Mouse (Mus musculus) midbrain, embryonic 11.5 days (tissue): ENCODE results near the gene Ceacam15. TPM values are rescaled to one million over a fixed set of nuclear protein-coding genes. Genes with fewer than 3 reads are reported as not detected.
"Not testable (repeated sequence)": the region's sequence is repeated elsewhere in the genome, so short reads cannot be mapped to it uniquely, and the experiment has no call there.

Experiments used
- ATAC-seq: fragments of 200-750 bp; cut with Nextera tagmentation; 2 replicates; pipeline ENCODE4 v1.8.0; 2017; ENCODE audit warnings: moderate TSS enrichment, moderate library complexity; ENCODE audit not compliant: low FRiP score
- DNase-seq: peaks from one replicate; pipeline ENCODE4 v3.0.0; 2015; ENCODE audit warnings: low spot score; ENCODE audit errors: missing footprints
- H3K27ac ChIP-seq: fragments of 300-500 bp; sonication (generic); 2 replicates; pipeline ENCODE4 v1.5.1; 2014; ENCODE audit warnings: low read depth, low read length
- H3K27me3 ChIP-seq: fragments of 300-500 bp; sonication (generic); 2 replicates; pipeline ENCODE4 v1.6.1; 2014; ENCODE audit warnings: mild to moderate bottlenecking, low read length, moderate library complexity, mixed read lengths; ENCODE audit not compliant: control insufficient read depth, insufficient read depth
- H3K36me3 ChIP-seq: fragments of 300-500 bp; sonication (generic); 2 replicates; pipeline ENCODE4 v1.6.1; 2014; ENCODE audit warnings: mild to moderate bottlenecking, low read length, moderate library complexity, mixed read lengths; ENCODE audit not compliant: control insufficient read depth, insufficient read depth
- H3K4me1 ChIP-seq: fragments of 300-500 bp; sonication (generic); 2 replicates; pipeline ENCODE4 v1.6.1; 2014; ENCODE audit warnings: low read length; ENCODE audit not compliant: control insufficient read depth, insufficient read depth
- H3K4me2 ChIP-seq: fragments of 300-500 bp; sonication (generic); 2 replicates; pipeline ENCODE4 v1.6.1; 2014; ENCODE audit warnings: mild to moderate bottlenecking, moderate library complexity
- H3K4me3 ChIP-seq: fragments of 300-500 bp; sonication (generic); 2 replicates; pipeline ENCODE4 v1.5.1; 2014; ENCODE audit warnings: low read depth, low read length
- H3K9ac ChIP-seq: fragments of 300-500 bp; sonication (generic); 2 replicates; pipeline ENCODE4 v1.6.1; 2014; ENCODE audit warnings: low read length
- H3K9me3 ChIP-seq: fragments of 300-500 bp; sonication (generic); 2 replicates; pipeline ENCODE4 v1.6.1; 2016; ENCODE audit warnings: low read length; ENCODE audit not compliant: control insufficient read depth
- WGBS: fragments of 180-500 bp; shearing (Covaris S2); extraction: QIAGEN DNeasy Blood & Tissue Kit; methylation state at CpG from one replicate; pipeline ENCODE4 v1.1.7; 2014; 5-methylcytosine and 5-hydroxymethylcytosine counted together
- polyA plus RNA-seq: library from polyadenylated mRNA; unstranded; fragments of >200 nt; fragmentation: Nextera tagmentation; extraction: Ambion mirVana; gene quantifications from 2 replicates; pipeline ENCODE4 v1.2.1, GENCODE M21; 2014

Ceacam15 gene
- not detected in 2 replicates for polyA plus RNA-seq

DNA sequence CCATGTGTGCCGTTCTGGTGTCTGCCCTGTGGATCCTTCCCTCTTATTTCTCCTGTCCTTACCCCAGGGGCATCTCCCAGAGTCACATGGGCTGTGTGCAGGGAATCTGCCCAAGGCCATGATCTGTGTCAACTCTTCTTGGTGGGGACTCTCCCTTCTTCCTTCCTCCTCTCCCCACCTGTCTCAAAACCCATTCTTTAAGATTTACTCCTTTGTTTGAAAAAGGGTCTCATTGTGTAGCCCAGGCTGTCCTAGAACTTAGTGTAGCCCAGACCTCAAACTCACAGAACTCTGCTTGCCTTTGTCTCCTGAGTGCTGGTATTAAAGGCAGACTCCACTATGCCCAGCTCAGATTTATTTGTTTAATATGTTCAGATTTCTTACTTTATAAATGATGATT lies at the start of gene Ceacam15:
Ceacam15 (minus strand) TSS at position 101 of the 400 bp plus-strand sequence.
- H3K9ac ChIP-seq, result no peak within 1 kb of the TSS
- no peak within 1 kb of the TSS for H3K4me3 ChIP-seq
- H3K4me2 ChIP-seq, result no peak within 1 kb of the TSS
- H3K36me3 ChIP-seq, result no peaks in the 10 kb centered on the region
- H3K9me3 ChIP-seq, result no peaks in the 10 kb centered on the region
- H3K4me1 ChIP-seq, result no peaks in the 10 kb centered on the region
- 60% methylated on average over 1 of the region's 1 CpGs for WGBS
- ATAC-seq (no peak), DNase-seq (no peak)
- no peak within 1 kb of the TSS for H3K27ac ChIP-seq
- no peaks in the 10 kb centered on the region for H3K27me3 ChIP-seq

DNA sequence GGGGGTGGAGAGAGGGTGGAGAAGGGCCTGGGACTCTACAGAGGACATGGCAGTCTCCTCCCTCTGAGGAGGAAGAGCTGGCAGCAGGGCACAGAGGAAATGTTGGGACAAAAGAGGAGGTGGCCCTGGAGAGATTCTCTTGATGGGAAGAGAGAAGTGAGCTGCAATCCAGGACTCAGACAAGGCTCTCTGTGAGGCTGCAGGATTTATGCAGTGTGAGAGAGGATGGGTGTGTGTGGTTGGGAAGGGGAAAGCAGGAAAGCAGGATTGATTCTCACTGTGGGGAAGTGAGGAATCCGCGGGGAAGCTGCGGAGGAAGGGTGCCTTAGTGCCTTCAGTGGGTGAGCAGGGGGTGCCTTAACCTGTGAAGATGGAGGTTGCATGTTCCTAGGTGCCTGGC lies 47.0 kb upstream of the Ceacam15 start:
- not testable (repeated sequence) for ATAC-seq, H3K36me3 ChIP-seq, DNase-seq, H3K9me3 ChIP-seq, H3K4me1 ChIP-seq, H3K27ac ChIP-seq, H3K27me3 ChIP-seq, H3K9ac ChIP-seq, H3K4me2 ChIP-seq, H3K4me3 ChIP-seq
- 79% methylated on average over 3 of the region's 3 CpGs for WGBS

DNA sequence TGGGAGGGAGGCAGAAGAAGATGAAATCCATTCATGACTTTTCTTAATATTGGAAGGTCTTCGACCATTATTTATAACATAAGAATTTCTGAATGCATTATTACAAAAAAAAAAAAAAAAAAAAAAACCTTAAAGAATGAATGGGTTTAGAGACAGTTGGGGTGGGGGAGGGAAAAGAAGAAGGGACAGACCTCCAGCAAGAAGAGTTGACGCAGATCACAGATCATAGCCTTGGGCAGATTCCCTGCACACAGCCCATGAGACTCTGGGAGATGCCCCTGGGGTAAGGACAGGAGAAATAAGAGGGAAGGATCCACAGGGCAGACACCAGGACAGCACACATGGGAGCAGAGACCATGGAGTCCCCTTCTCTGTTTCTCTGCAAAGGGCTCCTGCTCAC lies 46.1 kb upstream of the Ceacam15 start, which contains the start of gene Ceacam9:
Ceacam9 (plus strand) TSS at position 301 of the 400 bp plus-strand sequence.
- DNase-seq, result no peak
- H3K27me3 ChIP-seq, result no peaks in the 10 kb centered on the region
- H3K9ac ChIP-seq, result no peak within 1 kb of the TSS
- H3K4me1 ChIP-seq, result no peaks in the 10 kb centered on the region
- no peak within 1 kb of the TSS for H3K4me2 ChIP-seq
- H3K4me3 ChIP-seq, result no peak within 1 kb of the TSS
- no peaks in the 10 kb centered on the region for H3K36me3 ChIP-seq
- WGBS, result 85% methylated on average over 2 of the region's 2 CpGs
- no peak for ATAC-seq
- no peaks in the 10 kb centered on the region for H3K9me3 ChIP-seq
- no peak within 1 kb of the TSS for H3K27ac ChIP-seq

DNA sequence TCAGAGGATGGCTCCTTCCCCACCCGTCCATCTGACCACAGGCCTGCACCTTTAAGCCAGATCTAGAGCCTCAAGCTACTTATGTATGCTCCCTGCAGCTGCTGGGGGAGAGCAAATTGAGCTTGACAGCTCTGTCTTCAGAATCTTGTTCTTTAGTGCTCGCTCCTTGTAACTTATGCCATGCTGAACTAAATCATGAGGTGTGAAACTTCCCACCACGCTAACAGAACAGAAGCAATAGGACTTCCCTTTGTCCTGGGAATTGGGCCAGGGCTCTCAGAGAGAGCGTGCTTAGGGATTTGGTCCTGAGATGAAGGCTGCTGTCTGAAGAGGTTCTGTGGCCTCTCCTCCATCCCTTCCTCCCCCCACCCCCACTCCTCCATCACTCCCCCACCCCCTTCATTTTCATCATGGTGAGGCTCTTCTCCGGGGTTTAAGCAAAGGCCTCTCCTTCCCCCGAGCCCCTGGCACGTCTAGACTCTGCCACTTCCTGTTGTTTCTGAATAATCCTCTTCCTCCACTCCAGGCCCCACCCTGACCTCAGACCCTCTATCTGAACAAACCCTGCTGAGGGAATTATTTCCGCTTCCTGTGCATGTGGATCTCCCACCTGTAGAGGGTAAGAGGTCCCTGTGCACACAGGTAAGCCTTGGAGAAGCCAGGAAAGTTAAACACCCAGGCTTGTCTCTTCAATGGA lies 41.1 kb upstream of the Ceacam15 start:
- DNase-seq, ATAC-seq: not testable (repeated sequence)
- 53% methylated on average over 8 of the region's 8 CpGs for WGBS

DNA sequence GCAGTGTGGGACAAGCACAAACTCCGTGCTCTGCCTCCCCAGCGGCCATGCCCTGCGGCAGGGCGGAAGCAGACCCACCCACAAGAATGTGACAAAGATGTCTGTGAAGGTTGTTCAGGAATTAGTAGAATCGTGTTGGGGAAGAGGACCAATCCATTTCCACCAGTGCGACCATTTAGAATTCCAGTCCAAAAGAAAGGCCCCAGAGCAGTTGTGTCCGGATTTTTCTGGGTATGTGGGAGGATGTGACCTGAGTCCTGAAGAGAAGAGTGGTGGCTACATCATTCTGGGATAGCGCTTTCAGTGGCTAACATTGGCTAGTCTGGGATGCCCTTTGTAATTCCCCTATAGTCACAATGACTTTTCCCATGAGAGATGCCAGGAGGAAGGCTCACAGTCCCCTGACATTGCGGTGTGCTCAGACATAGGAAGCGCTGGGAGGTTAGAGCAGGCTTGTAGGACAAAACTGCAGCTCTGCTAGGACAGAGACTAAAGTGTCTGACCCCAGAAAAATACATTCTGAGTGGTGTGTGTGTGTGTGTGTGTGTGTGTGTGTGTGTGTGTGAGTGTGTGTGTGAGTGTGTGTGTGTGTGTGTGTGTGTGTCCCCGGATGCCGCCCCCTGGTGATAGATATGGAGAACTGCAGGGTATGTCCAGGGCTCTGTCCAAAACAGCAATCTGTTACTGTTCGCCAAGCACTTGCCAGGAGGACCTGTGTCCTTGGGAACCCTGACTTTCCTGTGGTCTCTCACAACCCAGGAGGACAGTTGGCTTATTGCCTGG lies 37.3 kb upstream of the Ceacam15 start:
- DNase-seq, result no peak
- no peak for ATAC-seq
- Histone ChIP-seq H3K27me3 (no peaks in the 10 kb centered on the region), H3K4me3 (no peak overlapping the region), H3K4me2 (no peak overlapping the region), H3K9ac (no peak overlapping the region), H3K9me3 (no peaks in the 10 kb centered on the region), H3K4me1 (no peaks in the 10 kb centered on the region), H3K27ac (no peak overlapping the region), H3K36me3 (no peaks in the 10 kb centered on the region)
- WGBS, result 76% methylated on average over 13 of the region's 13 CpGs

More for the DNA sequence above, 41.1 kb upstream of the Ceacam15 start:
- not testable (repeated sequence) for H3K4me3 ChIP-seq, H3K27me3 ChIP-seq, H3K36me3 ChIP-seq, H3K4me1 ChIP-seq, H3K4me2 ChIP-seq, H3K27ac ChIP-seq, H3K9me3 ChIP-seq
- 0 out of 2 replicates have a peak overlapping the region, but pooled peaks have one; percentile 15 for H3K9ac ChIP-seq

DNA sequence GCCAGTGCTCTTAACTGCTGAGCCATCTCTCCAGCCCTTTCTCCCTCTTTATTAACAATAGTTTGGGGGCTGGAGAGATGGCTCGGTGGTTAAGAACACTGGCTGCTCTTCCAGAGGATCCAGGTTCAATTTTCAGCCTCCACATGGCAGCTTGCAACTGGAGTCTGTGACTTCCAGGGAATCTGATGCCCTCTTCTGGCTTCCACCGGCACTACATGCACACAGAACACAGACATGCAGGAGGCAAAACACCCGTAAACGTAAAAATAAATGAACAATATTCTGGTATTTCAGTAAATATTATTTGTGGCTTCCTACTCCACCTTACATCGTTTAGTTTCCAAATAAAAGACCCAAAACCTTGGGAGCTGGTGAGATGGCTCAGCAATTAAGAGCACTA lies 35.1 kb upstream of the Ceacam15 start:
- H3K9me3 ChIP-seq, result no peaks in the 10 kb centered on the region
- ATAC-seq, result no peak
- no peaks in the 10 kb centered on the region for H3K4me1 ChIP-seq

DNA sequence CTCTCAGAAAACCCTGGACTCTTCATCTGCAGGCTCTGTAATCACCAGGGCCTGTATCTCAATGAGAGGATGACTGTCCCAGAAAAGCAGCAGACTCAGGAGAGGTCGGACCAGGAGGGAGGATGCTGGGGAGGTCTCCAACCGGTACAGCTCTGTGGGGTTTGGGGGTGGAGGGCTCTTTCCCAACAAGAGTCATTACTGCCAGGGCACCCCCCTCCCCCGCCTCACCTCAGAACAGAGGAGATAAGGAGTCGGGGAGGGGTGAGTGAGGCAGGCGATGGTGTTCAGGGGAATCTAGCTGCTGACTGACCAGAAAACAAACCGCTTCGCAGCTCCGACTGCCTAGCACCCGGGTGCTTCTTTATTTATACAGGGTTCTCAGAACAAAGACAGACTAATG lies 32.7 kb upstream of the Ceacam15 start:
- DNase-seq, result no peak
- Histone ChIP-seq H3K27me3 (no peaks in the 10 kb centered on the region), H3K9ac (no peak overlapping the region), H3K4me1 (no peaks in the 10 kb centered on the region), H3K36me3 (no peaks in the 10 kb centered on the region), H3K4me3 (no peak overlapping the region), H3K27ac (no peak overlapping the region), H3K4me2 (no peak overlapping the region), H3K9me3 (no peaks in the 10 kb centered on the region)
- WGBS, result 33% methylated on average over 9 of the region's 9 CpGs
- ATAC-seq, result no peak

More for the DNA sequence above, 35.1 kb upstream of the Ceacam15 start:
- H3K4me3 ChIP-seq, result no peak overlapping the region
- H3K9ac ChIP-seq, result no peak overlapping the region
- H3K27me3 ChIP-seq, result no peaks in the 10 kb centered on the region
- H3K27ac ChIP-seq, result no peak overlapping the region
- H3K36me3 ChIP-seq, result no peaks in the 10 kb centered on the region
- DNase-seq, result no peak
- no peak overlapping the region for H3K4me2 ChIP-seq
- 79% methylated on average over 5 of the region's 5 CpGs for WGBS

DNA sequence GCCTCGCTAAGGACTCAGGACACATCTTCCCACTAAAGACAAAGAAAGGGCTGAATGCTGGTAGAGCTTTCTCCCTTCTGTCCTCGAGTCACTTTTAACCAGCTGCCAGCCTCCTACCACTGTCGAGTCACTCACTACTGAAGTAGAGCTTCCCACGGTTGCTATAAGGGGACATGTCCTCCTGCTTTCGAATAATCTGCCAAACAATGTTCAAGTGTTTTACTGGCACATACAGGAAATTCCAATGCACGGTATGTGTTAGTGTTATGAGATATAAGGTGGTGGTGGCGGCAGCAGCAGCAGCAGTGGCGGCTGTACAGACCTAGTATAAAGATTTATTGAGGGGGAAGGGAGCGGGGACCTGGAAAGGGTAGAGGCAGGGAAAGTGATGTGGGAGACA lies 30.9 kb upstream of the Ceacam15 start:
- Histone ChIP-seq H3K4me1 (no peaks in the 10 kb centered on the region), H3K9me3 (no peaks in the 10 kb centered on the region), H3K27me3 (no peaks in the 10 kb centered on the region), H3K9ac (no peak overlapping the region), H3K27ac (no peak overlapping the region), H3K4me3 (no peak overlapping the region), H3K36me3 (no peaks in the 10 kb centered on the region), H3K4me2 (no peak overlapping the region)
- 69% methylated on average over 9 of the region's 9 CpGs for WGBS
- no peak for ATAC-seq
- DNase-seq, result no peak

DNA sequence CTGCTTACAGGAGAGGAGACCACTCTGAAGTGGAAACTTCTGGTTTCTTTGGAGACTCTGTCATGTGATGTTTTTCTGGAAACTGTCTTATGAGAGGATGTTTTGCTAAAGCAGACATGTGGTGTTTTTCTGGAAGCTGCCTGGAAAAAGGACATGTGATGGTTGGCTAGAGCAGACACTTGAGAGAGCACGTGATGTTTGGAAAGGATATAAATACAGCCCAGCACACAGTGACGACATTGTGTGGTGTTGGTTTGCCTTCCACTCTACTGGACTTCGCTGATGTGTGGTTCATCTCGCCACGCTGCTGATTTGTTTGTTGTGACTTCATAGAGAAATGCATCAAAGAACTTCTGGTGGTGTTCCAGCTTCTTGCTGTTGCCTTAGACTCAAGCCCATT lies 25.1 kb upstream of the Ceacam15 start:
- no peak overlapping the region for H3K4me3 ChIP-seq
- no peak overlapping the region for H3K9ac ChIP-seq
- no peaks in the 10 kb centered on the region for H3K27me3 ChIP-seq
- no peak for ATAC-seq
- no peaks in the 10 kb centered on the region for H3K36me3 ChIP-seq
- H3K4me1 ChIP-seq, result no peaks in the 10 kb centered on the region
- DNase-seq, result no peak
- H3K4me2 ChIP-seq, result no peak overlapping the region
- no peaks in the 10 kb centered on the region for H3K9me3 ChIP-seq
- no peak overlapping the region for H3K27ac ChIP-seq
- 77% methylated on average over 5 of the region's 5 CpGs for WGBS
